In the genomic region with DNA sequence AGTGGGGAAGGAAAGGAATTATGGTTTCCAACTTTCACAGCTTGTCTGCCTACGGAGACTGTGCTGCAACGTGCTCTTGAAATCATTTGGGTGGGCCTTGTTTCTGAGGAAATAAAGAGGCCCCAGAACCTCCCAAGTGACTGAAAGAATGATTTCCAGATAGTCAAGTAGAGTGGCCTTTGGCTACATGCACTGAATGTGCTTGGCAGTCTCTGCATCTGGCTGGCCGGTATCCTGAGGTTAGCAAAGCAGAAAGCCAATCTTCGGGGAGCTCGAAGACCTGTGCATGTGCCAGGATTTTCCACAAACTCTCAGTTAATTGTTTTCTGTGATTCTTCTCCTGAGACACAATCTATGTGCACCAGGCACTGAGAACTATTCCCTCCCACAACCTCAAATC, we compare ENCODE assay signal across 16 mouse cellular contexts.
A peak's percentile ranks its signal among the peaks of the same experiment; 100 is the strongest.
DNase-seq lines count a peak whose midpoint lies in the region; ATAC-seq and TF ChIP-seq lines count a peak whose summit lies in the region.
"Had no signal": no experiment of that assay in that cellular context is flagged by ENCODE, and none has a peak within 500 bp of the region (broad histone marks: within the 10 kb centered on the region; RNA-seq: fewer than 3 reads in every experiment).

No protein-coding gene starts in this region.

- H3K27ac ChIP-seq in kidney, adult 2 months (ENCODE audit: insufficient read depth, low read depth, low read length), result no peak overlapping the region
- H3K27ac ChIP-seq in forebrain, embryonic 13.5 days, result no peak overlapping the region
- H3K27ac ChIP-seq: embryonic facial prominence, embryonic 12.5 days; heart, embryonic 15.5 days; macrophage; neural tube, embryonic 15.5 days; stomach, embryonic 15.5 days had no signal

- TF ChIP-seq CTCF in kidney, adult 2 months (conservative IDR thresholded peaks at IDR 0.05; ENCODE audit: insufficient read depth, insufficient read length, low read depth, low read length), result no peak

- WGBS in kidney, adult 2 months, result 76% methylated on average over 5 of the region's 5 CpGs
- 80% methylated on average over 5 of the region's 5 CpGs for WGBS in forebrain, embryonic 13.5 days

- no peak overlapping the region for H3K9ac ChIP-seq in forebrain, embryonic 13.5 days
- H3K9ac ChIP-seq: embryonic facial prominence, embryonic 12.5 days; heart, embryonic 15.5 days; neural tube, embryonic 15.5 days; stomach, embryonic 15.5 days had no signal

- H3K4me1 ChIP-seq in kidney, adult 2 months (ENCODE audit: control insufficient read depth, insufficient read depth, low read length), result no peaks in the 10 kb centered on the region
- H3K4me1 ChIP-seq in forebrain, embryonic 13.5 days, result no peaks in the 10 kb centered on the region
- H3K4me1 ChIP-seq: heart, embryonic 15.5 days; neural tube, embryonic 15.5 days; stomach, embryonic 15.5 days had no signal

- no peaks in the 10 kb centered on the region for H3K36me3 ChIP-seq in kidney, adult 2 months (ENCODE audit: control insufficient read depth, insufficient read depth, low read length)
- H3K36me3 ChIP-seq in forebrain, embryonic 13.5 days (ENCODE audit: poor library complexity, severe bottlenecking), result no peaks in the 10 kb centered on the region
- H3K36me3 ChIP-seq: embryonic facial prominence, embryonic 12.5 days; heart, embryonic 15.5 days; neural tube, embryonic 15.5 days; stomach, embryonic 15.5 days had no signal

- peak; percentile 2 for DNase-seq in kidney, adult 2 months
- no peak for DNase-seq in kidney, postnatal 14 days
- peak; percentile 82 for DNase-seq in adipocyte (ENCODE audit: low spot score)
- peak; percentile 76 for DNase-seq in gastrocnemius, adult 18-20 months (ENCODE audit: low spot score)
- peak; percentile 45 for DNase-seq in heart, postnatal 25 days (ENCODE audit: low spot score)
- DNase-seq in thymus, adult 18-20 months, result no peak
- DNase-seq: cerebellum, adult 9-10 months; kidney, adult 11 months; right cerebral cortex, postnatal 25 days had no signal

- ATAC-seq in forebrain, embryonic 13.5 days, result no peak
- ATAC-seq: forebrain, embryonic 16.5 days had no signal

- H3K4me3 ChIP-seq in kidney, adult 2 months (ENCODE audit: insufficient read depth, low read depth, low read length), result no peak overlapping the region
- no peak overlapping the region for H3K4me3 ChIP-seq in forebrain, embryonic 13.5 days
- H3K4me3 ChIP-seq: embryonic facial prominence, embryonic 12.5 days; heart, embryonic 15.5 days; neural tube, embryonic 15.5 days; stomach, embryonic 15.5 days had no signal

- H3K4me2 ChIP-seq in forebrain, embryonic 13.5 days, result no peak overlapping the region
- H3K4me2 ChIP-seq: embryonic facial prominence, embryonic 12.5 days; heart, embryonic 15.5 days; neural tube, embryonic 15.5 days; stomach, embryonic 15.5 days had no signal

- no peaks in the 10 kb centered on the region for H3K27me3 ChIP-seq in kidney, adult 2 months (replicated peaks; ENCODE audit: control insufficient read depth, insufficient read depth, low read length)
- no peaks in the 10 kb centered on the region for H3K27me3 ChIP-seq in forebrain, embryonic 13.5 days
- H3K27me3 ChIP-seq: embryonic facial prominence, embryonic 12.5 days; heart, embryonic 15.5 days; neural tube, embryonic 15.5 days; stomach, embryonic 15.5 days had no signal

- intact Hi-C loops in heart, postnatal 25 days (cut with DNase I), result no loop called here

- no peaks in the 10 kb centered on the region for H3K9me3 ChIP-seq in forebrain, embryonic 13.5 days (replicated peaks)
- H3K9me3 ChIP-seq: embryonic facial prominence, embryonic 12.5 days; heart, embryonic 15.5 days; neural tube, embryonic 15.5 days; stomach, embryonic 15.5 days had no signal

- TF ChIP-seq POLR2A in kidney, adult 2 months (IDR thresholded peaks at IDR 0.05; ENCODE audit: low read depth, low read length), result no peak

Comparison
In these comparisons a context has a peak if more than half of its experiments do, and no peak if none do; other contexts are left out.
1. DNase-seq: peak in kidney, adult 2 months (single experiment), adipocyte (single experiment), gastrocnemius, adult 18-20 months (single experiment) and heart, postnatal 25 days (single experiment); none in kidney, postnatal 14 days (single experiment) and thymus, adult 18-20 months (0 of 2).